Mouse (Mus musculus): ENCODE data around the gene Fras1. TPM values are rescaled to one million over a fixed set of nuclear protein-coding genes. Genes with fewer than 3 reads are reported as not detected.

Fras1 gene
- total RNA-seq, 2 experiments from 2014 or later = not detected

- no peak for ATAC-seq (replicated peaks; ENCODE audit: low FRiP score, poor library complexity, severe bottlenecking)
These were observed 256.1 kb downstream of the Fras1 start for GRCm38 (mm10) chr5:96629851-96630250.

GRCm38 (mm10) chr5:96635146-96635862 is 261.5 kb downstream of the Fras1 start:
- ATAC-seq (replicated peaks; ENCODE audit: low FRiP score, poor library complexity, severe bottlenecking) = no peak

- no peak for ATAC-seq (replicated peaks; ENCODE audit: low FRiP score, poor library complexity, severe bottlenecking)
These were observed 262.1 kb downstream of the Fras1 start for GRCm38 (mm10) chr5:96635866-96636265.

DNA sequence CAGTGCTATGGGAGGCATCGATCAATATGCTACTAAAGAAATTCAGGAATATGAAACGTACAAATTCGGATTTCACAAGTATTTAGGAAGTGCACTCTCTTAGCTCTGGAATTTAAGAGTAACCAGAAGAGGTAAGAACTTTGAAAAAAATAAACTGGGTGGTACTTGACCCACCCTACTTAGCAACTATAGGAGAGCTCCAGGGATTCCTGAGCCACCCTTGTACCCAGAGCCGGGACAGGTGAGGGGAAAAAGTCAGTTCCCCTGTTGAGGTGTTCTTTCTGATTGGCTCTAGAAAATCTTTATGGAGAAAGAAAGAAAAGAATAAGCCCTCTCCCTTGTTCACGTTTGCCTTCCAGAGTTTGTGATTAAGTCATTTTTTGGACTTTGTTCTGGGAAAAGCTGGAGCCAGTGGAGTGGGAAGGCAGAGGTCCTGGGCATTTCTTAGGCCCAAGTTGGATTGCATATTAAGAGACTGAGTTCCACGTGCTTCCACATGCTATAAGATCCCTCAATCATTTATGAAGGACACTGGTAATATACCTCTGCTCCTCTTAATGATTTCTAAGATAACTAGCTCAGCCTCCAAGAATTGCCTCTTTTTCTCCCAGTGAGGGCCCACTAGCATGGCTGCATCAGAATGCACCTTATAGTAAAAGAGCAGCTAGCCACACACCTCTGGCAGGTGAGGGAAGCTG is 265.6 kb downstream of the Fras1 start:
- ATAC-seq (replicated peaks; ENCODE audit: low FRiP score, poor library complexity, severe bottlenecking) = no peak

GRCm38 (mm10) chr5:96641297-96641696 is 267.5 kb downstream of the Fras1 start:
- no peak for ATAC-seq (replicated peaks; ENCODE audit: low FRiP score, poor library complexity, severe bottlenecking)

- no peak for ATAC-seq (replicated peaks; ENCODE audit: low FRiP score, poor library complexity, severe bottlenecking)
These were observed 301.9 kb downstream of the Fras1 start for GRCm38 (mm10) chr5:96675676-96676075.

GRCm38 (mm10) chr5:96677498-96677897 is 303.7 kb downstream of the Fras1 start:
- no peak for ATAC-seq (replicated peaks; ENCODE audit: low FRiP score, poor library complexity, severe bottlenecking)

DNA sequence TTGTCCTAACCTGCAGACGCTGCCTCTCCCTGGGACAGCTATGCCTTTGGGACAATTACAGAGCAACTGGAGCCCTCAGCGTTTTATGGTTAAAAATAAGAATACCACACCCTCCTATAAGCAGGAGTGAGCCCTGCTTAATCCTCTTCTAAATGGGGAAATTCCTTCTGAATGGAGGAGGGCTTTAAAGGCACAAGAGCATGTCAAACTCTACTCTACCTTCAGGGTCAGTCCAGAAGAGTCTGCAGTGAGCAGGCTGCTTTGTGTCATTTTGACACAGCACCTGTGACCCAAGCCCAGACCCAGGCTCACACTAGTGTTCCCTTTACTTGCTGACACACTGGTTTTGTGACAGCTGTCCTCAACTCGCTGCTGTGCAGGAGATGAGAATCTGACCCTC is 307.3 kb downstream of the Fras1 start:
- ATAC-seq (replicated peaks; ENCODE audit: low FRiP score, poor library complexity, severe bottlenecking) = no peak

DNA sequence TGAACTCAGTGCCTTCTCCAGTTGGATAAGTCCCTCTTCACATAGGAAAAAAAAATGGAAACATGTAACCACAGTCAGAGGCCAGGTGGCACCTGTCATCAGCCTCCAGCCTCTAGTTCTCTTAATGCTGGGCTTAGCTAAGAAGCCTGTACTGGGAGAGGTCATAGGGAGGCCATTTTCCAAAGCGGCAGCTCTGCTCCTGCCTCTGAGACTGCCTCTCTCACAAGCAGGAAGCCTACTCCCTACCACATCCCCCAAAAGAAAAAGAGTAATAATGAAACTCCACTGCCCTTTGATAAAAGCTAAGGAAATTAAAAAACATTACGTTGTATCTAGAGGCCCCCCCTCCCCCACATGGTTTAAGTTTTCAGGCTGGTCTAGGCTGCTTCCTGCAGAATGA is 309.0 kb downstream of the Fras1 start:
- ATAC-seq (replicated peaks; ENCODE audit: low FRiP score, poor library complexity, severe bottlenecking) = no peak

DNA sequence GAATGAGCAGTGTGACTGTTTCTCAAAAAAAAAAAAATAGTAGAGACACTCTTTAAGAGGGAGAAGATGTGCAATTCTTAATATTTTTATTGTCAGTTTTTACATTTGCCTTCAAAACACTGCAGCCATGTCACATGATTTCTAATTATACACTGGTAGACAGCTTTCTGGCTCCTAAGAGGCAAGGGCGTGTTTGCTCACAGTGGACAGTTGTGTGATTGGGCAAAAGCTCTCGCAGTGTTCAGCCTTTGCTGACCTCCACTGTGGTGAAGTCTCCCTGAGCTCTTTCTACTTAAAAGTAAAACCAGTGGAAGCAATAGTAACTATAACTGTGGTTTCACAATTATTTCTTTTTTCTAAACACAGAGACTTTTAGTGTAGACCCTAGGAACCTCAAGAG is 315.1 kb downstream of the Fras1 start:
- no peak for ATAC-seq (replicated peaks; ENCODE audit: low FRiP score, poor library complexity, severe bottlenecking)

- ATAC-seq (replicated peaks; ENCODE audit: low FRiP score, poor library complexity, severe bottlenecking) = no peak
These were observed 325.2 kb downstream of the Fras1 start for GRCm38 (mm10) chr5:96698972-96699371.

GRCm38 (mm10) chr5:96702706-96703625 is 329.2 kb downstream of the Fras1 start:
- no peak for ATAC-seq (replicated peaks; ENCODE audit: low FRiP score, poor library complexity, severe bottlenecking)

DNA sequence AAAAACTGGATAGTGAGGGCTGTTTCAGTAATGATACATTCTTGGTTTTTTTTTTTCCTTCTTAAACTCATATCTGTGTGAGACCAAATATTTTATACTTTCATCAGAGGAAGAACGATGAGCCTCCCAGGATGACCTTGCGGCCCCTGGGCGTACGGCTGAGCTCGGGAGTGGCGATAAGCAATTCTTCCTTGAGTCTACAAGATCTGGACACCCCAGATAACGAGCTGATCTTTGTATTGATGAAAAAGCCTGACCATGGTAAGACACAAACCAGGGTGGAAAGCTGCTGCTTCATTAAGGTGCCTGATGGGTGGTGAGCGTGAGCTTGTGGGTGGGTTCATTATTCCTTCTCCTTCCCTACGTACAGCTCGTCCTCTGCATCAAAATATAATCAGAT is 334.8 kb downstream of the Fras1 start:
- ATAC-seq (replicated peaks; ENCODE audit: low FRiP score, poor library complexity, severe bottlenecking) = no peak

GRCm38 (mm10) chr5:96712089-96712684 is 338.4 kb downstream of the Fras1 start:
- no peak for ATAC-seq (replicated peaks; ENCODE audit: low FRiP score, poor library complexity, severe bottlenecking)

- ATAC-seq (replicated peaks; ENCODE audit: low FRiP score, poor library complexity, severe bottlenecking) = no peak
These were observed 339.0 kb downstream of the Fras1 start for GRCm38 (mm10) chr5:96712799-96713198.

- ATAC-seq (replicated peaks; ENCODE audit: low FRiP score, poor library complexity, severe bottlenecking) = no peak
These were observed 342.7 kb downstream of the Fras1 start for GRCm38 (mm10) chr5:96716273-96717034.

- no peak for ATAC-seq (replicated peaks; ENCODE audit: low FRiP score, poor library complexity, severe bottlenecking)
These were observed 343.9 kb downstream of the Fras1 start for GRCm38 (mm10) chr5:96717690-96718089.

- ATAC-seq (replicated peaks; ENCODE audit: low FRiP score, poor library complexity, severe bottlenecking) = no peak
These were observed 344.8 kb downstream of the Fras1 start for GRCm38 (mm10) chr5:96718601-96719000.

- no peak for ATAC-seq (replicated peaks; ENCODE audit: low FRiP score, poor library complexity, severe bottlenecking)
These were observed 345.5 kb downstream of the Fras1 start for GRCm38 (mm10) chr5:96719221-96719620.
